Mouse (Mus musculus): ENCODE data around the gene Tns3.

- TF ChIP-seq CTCF (IDR thresholded peaks at IDR 0.05; ENCODE audit: borderline replicate concordance, insufficient read depth, low read depth, low read length): no peak
- TF ChIP-seq POLR2A (IDR thresholded peaks at IDR 0.05; ENCODE audit: borderline replicate concordance, insufficient read depth, low read length): no peak
Measured at GRCm38 (mm10) chr11:8444759-8445422, 219.4 kb downstream of the Tns3 start.
